Mouse (Mus musculus): ENCODE results near the gene D430041D05Rik. TPM values are rescaled to one million over a fixed set of nuclear protein-coding genes. Genes with fewer than 3 reads are reported as not detected.
A peak's percentile ranks its signal among the peaks of the same experiment; 100 is the strongest.
"Not testable (repeated sequence)": the region's sequence is repeated elsewhere in the genome, so short reads cannot be mapped to it uniquely, and the experiment has no call there.

The D430041D05Rik gene
- polyA plus RNA-seq, 1 experiment from 2014 or later, result 0.06 TPM

DNA sequence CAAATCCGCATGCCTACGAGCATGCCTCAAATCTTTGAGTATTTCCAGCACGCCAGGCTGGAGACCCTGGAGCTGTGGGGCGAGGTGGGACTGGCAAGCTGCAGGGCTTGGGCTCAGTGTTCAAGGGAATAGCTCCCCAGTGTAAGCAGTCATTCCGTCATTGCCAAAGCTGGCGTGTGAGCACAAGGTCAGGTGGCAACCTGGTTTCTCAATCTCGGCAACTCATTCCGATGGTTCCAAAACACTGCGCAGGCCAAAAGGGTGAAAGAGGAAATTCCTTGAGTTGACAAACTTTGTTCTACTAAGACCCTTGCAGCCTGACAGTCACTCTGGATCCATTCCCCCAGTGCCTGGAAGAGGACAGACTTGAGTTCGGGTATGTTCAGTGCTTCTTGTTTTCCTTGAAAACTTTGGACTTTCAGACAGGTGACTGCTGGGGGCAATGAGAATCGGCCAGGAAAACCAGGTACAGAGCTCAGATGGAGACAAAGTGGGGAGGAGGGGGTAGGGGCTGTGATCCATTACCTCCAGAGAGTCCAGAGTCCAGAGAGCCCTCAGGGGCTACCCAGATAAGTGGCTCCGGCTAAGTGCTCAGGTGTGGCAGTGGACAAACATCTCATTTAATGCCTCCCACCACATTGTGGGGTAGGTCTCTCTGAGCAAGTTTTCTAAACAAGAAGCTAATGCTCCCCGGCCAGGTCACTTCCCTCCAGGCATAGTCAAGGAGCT lies 281.8 kb downstream of the D430041D05Rik start:
- H3K9me3 ChIP-seq (replicated peaks), result no peaks in the 10 kb centered on the region
- no peak overlapping the region for H3K9ac ChIP-seq
- H3K27me3 ChIP-seq, result 0 out of 2 replicates have a peak, but pooled peaks cover 3% of the 10 kb centered on the region
- peaks cover 11% of the 10 kb centered on the region for H3K4me1 ChIP-seq (replicated peaks)
- no peak overlapping the region for H3K4me3 ChIP-seq
- 84% methylated on average over 13 of the region's 13 CpGs for WGBS
- ATAC-seq (replicated peaks; ENCODE audit: insufficient number of reproducible peaks, insufficient read depth, low FRiP score, low read depth), result no peak
- H3K4me2 ChIP-seq, result no peak overlapping the region
- no peak overlapping the region for H3K27ac ChIP-seq
- H3K36me3 ChIP-seq, result no peaks in the 10 kb centered on the region

DNA sequence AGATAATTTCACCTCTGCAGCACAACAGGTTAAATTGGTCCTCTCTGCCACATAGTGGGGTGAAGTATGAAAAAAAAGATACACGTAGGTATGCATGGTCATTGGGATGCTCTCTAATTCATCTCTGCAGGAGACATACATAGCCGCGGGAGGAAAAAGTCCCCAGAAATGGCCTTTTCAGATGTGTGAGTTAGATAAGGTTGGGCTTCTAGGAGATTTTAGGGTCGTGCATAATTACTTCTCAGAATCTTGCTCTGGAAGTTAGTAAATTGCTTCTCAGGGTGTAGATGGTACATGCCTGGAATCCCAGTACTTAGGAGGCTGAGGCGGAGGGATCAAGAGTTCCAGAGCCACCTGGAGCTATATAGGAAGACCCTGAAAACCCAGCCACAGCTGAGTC lies 286.7 kb downstream of the D430041D05Rik start:
- Histone ChIP-seq H3K36me3 (no peaks in the 10 kb centered on the region), H3K27me3 (peaks cover 3% of the 10 kb centered on the region; the same call in 1 of the 2 replicates), H3K27ac (no peak overlapping the region), H3K4me1 (replicated peaks) (peaks cover 44% of the 10 kb centered on the region), H3K9ac (no peak overlapping the region), H3K9me3 (replicated peaks) (no peaks in the 10 kb centered on the region), H3K4me3 (no peak overlapping the region), H3K4me2 (no peak overlapping the region)
- no peak for ATAC-seq (replicated peaks; ENCODE audit: insufficient number of reproducible peaks, insufficient read depth, low FRiP score, low read depth)
- 70% methylated on average over 5 of the region's 5 CpGs for WGBS

DNA sequence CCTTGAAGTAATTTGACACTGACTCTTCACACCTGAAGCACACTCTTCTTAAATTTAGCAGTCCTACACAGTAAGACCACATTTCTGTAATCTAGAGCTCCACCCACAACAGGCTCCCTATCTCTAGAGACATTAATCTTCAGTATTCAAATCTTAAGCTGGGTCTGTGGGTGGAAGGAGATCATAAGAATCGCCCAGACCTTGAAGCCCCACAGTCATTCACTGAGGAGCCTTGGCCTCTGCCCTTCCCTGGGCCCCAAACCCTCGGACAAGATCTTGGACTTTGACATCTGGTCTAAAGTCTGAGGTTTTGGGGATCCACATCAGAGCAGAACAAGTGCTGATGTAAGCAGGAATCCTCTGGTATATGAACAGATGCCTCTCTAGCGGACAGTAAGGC lies 287.3 kb downstream of the D430041D05Rik start:
- no peak for ATAC-seq (replicated peaks; ENCODE audit: insufficient number of reproducible peaks, insufficient read depth, low FRiP score, low read depth)
- Histone ChIP-seq H3K4me3 (peak overlapping the region; percentile 82; the same call in 1 of the 2 replicates), H3K4me1 (replicated peaks) (peaks cover 49% of the 10 kb centered on the region), H3K36me3 (no peaks in the 10 kb centered on the region), H3K4me2 (peak overlapping the region; percentile 92), H3K9me3 (replicated peaks) (no peaks in the 10 kb centered on the region), H3K27ac (no peak overlapping the region), H3K9ac (no peak overlapping the region), H3K27me3 (peaks cover 3% of the 10 kb centered on the region; the same call in 1 of the 2 replicates)
- WGBS, result 51% methylated on average over 3 of the region's 3 CpGs

DNA sequence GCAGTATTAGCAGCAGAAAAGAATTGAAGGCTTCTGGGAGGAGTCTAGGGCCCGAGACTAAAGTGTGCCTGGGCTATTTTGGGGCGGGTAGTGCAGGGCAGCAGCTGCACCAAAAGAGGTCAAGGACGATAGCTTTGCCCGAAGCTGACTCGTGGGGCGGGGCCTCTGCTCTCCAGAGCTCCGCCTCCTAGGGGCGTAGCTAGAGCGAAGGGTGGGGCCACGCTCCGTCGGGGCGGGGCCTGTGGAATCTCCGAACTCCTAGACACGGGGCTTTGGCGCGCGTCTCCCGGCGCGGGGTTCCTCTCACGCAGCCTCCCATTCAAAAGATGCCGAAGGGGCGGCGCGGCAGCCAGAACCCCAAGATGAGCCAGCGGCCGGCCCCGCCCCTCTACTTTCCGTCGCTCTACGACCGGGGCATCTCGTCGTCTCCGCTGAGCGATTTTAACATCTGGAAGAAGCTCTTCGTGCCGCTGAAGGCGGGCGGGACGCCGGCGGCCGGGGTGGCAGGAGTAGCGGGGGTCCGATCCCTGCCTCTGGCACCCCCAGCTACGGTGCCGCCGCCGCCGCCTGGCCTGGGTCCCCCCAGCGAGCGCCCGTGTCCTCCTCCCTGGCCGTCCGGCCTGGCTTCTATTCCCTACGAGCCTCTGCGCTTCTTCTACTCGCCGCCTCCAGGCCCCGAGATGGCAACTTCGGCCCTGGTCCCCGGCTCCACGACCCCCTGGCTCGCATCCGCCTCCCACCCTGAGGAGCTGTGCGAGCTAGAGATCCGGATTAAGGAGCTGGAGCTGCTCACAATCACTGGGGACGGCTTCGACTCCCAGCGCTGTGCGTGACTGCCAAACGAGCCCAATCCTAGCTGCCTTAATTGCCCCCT lies 288.1 kb downstream of the D430041D05Rik start, which contains the start of gene A930018P22Rik:
Gene A930018P22Rik (plus strand): TSS at position 265 of the 874 bp plus-strand sequence.
- Histone ChIP-seq H3K9me3 (replicated peaks) (no peaks in the 10 kb centered on the region), H3K27ac (peak within 1 kb of the TSS; percentile 86), H3K4me2 (peak within 1 kb of the TSS; percentile 92), H3K27me3 (peaks cover 3% of the 10 kb centered on the region; the same call in 1 of the 2 replicates), H3K4me3 (peak within 1 kb of the TSS; percentile 82), H3K9ac (peak within 1 kb of the TSS; percentile 76), H3K36me3 (no peaks in the 10 kb centered on the region), H3K4me1 (replicated peaks) (peaks cover 50% of the 10 kb centered on the region)
- ATAC-seq (replicated peaks; ENCODE audit: insufficient number of reproducible peaks, insufficient read depth, low FRiP score, low read depth), result peak; percentile 94
- WGBS, result under 1% methylated on average over 74 of the region's 74 CpGs

DNA sequence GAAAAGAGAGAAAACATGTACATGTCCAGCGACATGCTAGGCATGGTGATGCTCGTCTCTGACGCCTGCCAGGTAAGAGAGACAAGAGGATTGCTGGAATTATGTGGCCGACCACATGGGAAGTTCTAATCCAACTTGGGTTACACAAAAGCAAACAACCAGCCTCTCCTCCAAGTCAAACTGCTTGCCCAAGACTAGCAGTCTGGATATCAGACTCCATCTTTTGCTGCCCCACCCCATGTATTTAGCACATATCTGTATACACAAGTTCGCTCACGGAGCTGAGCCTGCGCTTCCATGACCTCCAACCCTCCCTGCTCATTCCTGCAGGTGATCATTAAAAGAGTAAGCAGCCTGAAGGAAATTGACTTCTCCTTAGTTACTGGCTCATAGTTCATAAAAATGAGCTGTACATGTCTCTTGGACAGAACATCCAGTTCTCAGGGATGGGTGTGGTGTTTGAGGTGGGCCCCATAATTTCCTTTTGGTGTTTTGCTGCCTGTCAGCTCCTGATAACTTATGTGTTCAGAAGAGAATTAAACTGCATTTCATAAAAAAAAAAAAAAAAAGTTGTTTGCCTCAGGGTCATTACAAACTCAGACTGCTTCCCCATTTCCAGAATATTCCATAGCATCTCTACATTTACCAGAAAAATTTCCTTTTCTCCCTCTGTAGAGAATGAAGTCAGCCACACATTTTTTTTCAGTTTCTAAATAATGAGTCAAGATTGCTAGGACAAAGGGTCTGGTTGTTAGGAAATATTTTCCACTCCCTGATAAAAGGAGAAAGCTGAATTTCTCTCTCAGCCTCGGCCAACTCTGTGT lies 288.9 kb downstream of the D430041D05Rik start:
- Histone ChIP-seq H3K4me2 (peak overlapping the region; percentile 92), H3K27me3 (peaks cover 3% of the 10 kb centered on the region; the same call in 1 of the 2 replicates), H3K9ac (no peak overlapping the region), H3K36me3 (no peaks in the 10 kb centered on the region), H3K4me3 (peak overlapping the region; percentile 82), H3K9me3 (replicated peaks) (no peaks in the 10 kb centered on the region), H3K27ac (peak overlapping the region; percentile 86), H3K4me1 (replicated peaks) (peaks cover 50% of the 10 kb centered on the region)
- no peak for ATAC-seq (replicated peaks; ENCODE audit: insufficient number of reproducible peaks, insufficient read depth, low FRiP score, low read depth)
- WGBS, result 69% methylated on average over 8 of the region's 8 CpGs

DNA sequence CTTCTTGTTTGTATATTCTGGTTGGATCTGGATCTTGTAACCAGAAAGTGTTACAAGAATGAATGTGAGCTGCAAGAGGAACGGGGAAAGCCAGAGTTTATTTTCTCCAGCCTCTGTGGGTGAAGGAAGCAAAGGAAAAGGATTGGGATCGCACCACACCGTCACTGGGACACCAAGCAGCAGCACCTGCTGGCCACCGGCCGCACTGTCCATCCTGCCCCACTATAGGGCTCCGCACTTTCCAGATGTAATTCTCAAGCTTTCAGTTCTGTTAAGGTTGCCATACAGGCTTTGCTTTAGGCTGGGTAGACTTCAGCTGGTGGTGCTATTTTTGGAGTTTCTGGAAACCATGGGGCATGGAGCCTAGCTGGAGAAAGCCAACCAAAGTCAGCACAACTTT lies 290.5 kb downstream of the D430041D05Rik start:
- H3K27ac ChIP-seq, result peak overlapping the region; percentile 68
- ATAC-seq (replicated peaks; ENCODE audit: insufficient number of reproducible peaks, insufficient read depth, low FRiP score, low read depth), result no peak
- peaks cover under 1% of the 10 kb centered on the region; the same call in 1 of the 2 replicates for H3K27me3 ChIP-seq
- peaks cover 50% of the 10 kb centered on the region for H3K4me1 ChIP-seq (replicated peaks)
- H3K4me2 ChIP-seq, result no peak overlapping the region
- no peaks in the 10 kb centered on the region for H3K9me3 ChIP-seq (replicated peaks)
- no peak overlapping the region for H3K4me3 ChIP-seq
- WGBS, result 48% methylated on average over 6 of the region's 6 CpGs
- H3K36me3 ChIP-seq, result no peaks in the 10 kb centered on the region
- no peak overlapping the region for H3K9ac ChIP-seq

DNA sequence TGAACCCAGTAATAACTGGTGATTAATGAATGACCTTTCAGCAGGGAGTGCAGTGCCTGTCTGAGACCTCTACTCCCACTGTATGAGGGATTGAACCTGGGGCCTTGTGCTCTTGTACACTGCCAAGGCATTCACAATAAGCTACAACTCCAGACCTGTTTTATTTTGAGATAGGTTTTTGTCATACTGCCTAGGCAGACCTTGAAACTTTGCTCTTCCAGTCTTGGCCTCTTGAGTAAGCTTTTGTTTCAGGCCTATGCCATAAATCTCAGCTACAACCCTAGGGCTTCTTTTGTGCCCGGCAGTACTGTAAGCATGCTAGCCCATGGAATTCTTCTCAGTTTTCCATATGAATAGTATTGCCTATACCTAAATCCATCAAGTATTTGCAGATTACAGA lies 291.7 kb downstream of the D430041D05Rik start:
- 80% methylated on average over 1 of the region's 1 CpGs for WGBS
- peaks cover 43% of the 10 kb centered on the region for H3K4me1 ChIP-seq (replicated peaks)
- H3K4me3 ChIP-seq, result no peak overlapping the region
- no peak for ATAC-seq (replicated peaks; ENCODE audit: insufficient number of reproducible peaks, insufficient read depth, low FRiP score, low read depth)
- no peak overlapping the region for H3K27ac ChIP-seq
- no peaks in the 10 kb centered on the region; the same call in 1 of the 2 replicates for H3K27me3 ChIP-seq
- H3K9me3 ChIP-seq (replicated peaks), result no peaks in the 10 kb centered on the region
- H3K36me3 ChIP-seq, result no peaks in the 10 kb centered on the region
- no peak overlapping the region for H3K9ac ChIP-seq
- no peak overlapping the region for H3K4me2 ChIP-seq

DNA sequence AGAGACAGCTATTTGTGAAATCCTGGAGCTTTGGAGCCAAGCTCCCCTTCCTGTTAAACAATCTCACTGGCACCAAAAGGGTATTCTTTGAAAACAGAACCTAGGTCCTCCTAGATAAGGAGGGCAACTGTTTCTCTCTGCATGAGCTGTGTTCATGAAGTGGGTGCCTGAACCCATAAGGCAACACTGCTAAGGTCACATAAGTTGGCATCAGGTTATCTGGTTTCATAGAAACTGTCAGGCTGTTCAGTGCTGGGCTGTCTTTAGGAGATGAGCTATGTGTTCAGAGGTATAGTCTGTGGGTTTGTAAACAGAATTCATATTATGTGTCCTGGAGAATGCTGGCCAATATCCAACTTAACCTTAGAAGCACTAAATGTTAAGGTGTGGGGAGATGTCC lies 293.6 kb downstream of the D430041D05Rik start:
- not testable (repeated sequence) for H3K9me3 ChIP-seq (replicated peaks); H3K36me3 ChIP-seq; H3K4me2 ChIP-seq; H3K27ac ChIP-seq; H3K9ac ChIP-seq; H3K4me3 ChIP-seq; H3K27me3 ChIP-seq; ATAC-seq (replicated peaks; ENCODE audit: insufficient number of reproducible peaks, insufficient read depth, low FRiP score, low read depth)
- peaks cover 27% of the 10 kb centered on the region for H3K4me1 ChIP-seq (replicated peaks)

DNA sequence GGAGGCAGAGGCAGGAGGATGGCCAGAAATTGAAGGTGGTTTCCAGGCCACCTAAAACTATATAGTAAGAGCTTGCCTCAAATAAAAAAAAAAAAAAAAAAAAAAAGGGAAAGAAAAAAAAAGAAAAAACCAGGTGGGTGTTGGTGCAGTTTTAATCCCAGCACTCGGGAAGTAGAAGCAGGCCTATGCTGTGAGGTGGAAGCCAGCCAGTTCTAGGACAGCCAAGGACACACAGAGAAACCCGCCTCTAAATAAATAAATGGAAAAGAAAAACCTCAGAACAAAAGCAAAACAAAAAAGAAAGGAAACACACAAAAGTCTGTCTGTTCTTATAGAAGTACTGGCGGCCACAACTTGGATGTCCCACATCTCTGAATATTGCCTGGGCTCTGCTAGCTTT lies 295.9 kb downstream of the D430041D05Rik start:
- no peak overlapping the region for H3K4me2 ChIP-seq
- ATAC-seq (replicated peaks; ENCODE audit: insufficient number of reproducible peaks, insufficient read depth, low FRiP score, low read depth), result no peak
- H3K27me3 ChIP-seq, result no peaks in the 10 kb centered on the region
- no peak overlapping the region for H3K27ac ChIP-seq
- H3K9me3 ChIP-seq (replicated peaks), result no peaks in the 10 kb centered on the region
- no peak overlapping the region for H3K4me3 ChIP-seq
- no peak overlapping the region for H3K9ac ChIP-seq
- WGBS, result 78% methylated on average over 3 of the region's 3 CpGs
- H3K4me1 ChIP-seq (replicated peaks), result peaks cover 7% of the 10 kb centered on the region
- no peaks in the 10 kb centered on the region for H3K36me3 ChIP-seq

DNA sequence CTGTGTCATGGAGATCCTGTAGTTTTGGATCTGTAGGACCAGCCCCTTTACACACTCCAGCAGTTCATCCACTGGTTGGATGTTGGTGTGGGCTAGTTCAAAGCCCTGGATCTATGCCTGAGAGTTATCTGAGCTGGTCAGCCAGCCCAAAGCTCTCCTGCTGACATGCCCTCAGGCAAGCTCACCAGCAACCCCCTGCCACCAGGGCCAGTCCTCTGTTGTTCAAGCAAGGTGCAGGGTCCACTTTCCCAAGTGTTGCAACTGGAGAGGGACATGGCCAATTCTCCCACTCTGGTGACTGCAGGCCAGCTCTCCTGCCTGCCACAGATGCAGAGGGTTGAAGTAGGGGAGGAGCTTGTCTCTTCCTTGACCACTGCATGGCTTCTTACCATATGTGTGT lies 297.2 kb downstream of the D430041D05Rik start:
- not testable (repeated sequence) for ATAC-seq (replicated peaks; ENCODE audit: insufficient number of reproducible peaks, insufficient read depth, low FRiP score, low read depth)

More for the DNA sequence above, 297.2 kb downstream of the D430041D05Rik start:
- H3K27ac ChIP-seq; H3K4me1 ChIP-seq (replicated peaks); H3K9me3 ChIP-seq (replicated peaks); H3K27me3 ChIP-seq; H3K4me2 ChIP-seq; H3K4me3 ChIP-seq; H3K9ac ChIP-seq; H3K36me3 ChIP-seq: not testable (repeated sequence)
